Mouse (Mus musculus) C2C12 (cell line): ENCODE results near the gene Dnah17.

Experiments used
- CEBPB ChIP-seq: IDR thresholded peaks from one replicate; pipeline ENCODE4 v1.6.1; 2011; ENCODE audit warnings: low read depth, mild to moderate bottlenecking, control low read depth, moderate library complexity
- CTCF ChIP-seq: IDR thresholded peaks from one replicate; pipeline ENCODE4 v1.5.1; 2011; ENCODE audit not compliant: control insufficient read depth, insufficient read depth, insufficient read length
- MAX ChIP-seq: IDR thresholded peaks from one replicate; pipeline ENCODE4 v1.6.1; 2011; ENCODE audit warnings: mild to moderate bottlenecking, control low read depth
- USF1 ChIP-seq: IDR thresholded peaks from one replicate; pipeline ENCODE4 v1.6.1; 2011; ENCODE audit warnings: low read depth, mild to moderate bottlenecking, control low read depth, moderate library complexity

- TF ChIP-seq CTCF (no peak), USF1 (no peak), MAX (no peak), CEBPB (no peak)
These were observed 131.0 kb downstream of the Dnah17 start for GRCm38 (mm10) chr11:117999260-117999934.
